Mouse (Mus musculus): ENCODE results near the gene Prkcz. TPM values are rescaled to one million over a fixed set of nuclear protein-coding genes. Genes with fewer than 3 reads are reported as not detected.

Prkcz gene
- total and polyA plus RNA-seq, 3 experiments = 0.16 to 11.8 (median 1.6) TPM

DNA sequence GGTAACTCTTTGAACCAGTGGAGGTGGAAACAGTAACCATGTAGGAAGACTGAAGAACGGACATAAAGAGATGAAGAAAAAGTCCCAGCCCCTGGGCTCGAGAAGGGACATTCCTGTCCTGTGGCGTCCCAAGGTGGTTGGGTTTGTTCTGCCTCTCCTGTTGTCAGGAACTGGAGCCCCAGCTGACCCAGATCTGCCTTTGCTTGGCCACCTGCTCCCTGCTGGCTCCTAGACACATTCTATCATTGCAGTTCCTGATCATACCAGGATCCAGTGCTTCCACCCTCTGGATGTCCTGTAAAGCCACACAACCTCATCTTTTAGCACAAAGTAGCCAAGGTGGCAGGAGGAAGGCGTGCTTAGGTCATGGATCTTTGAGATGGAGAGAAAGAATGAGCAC, 22.2 kb upstream of the Prkcz start:
- peaks cover 91% of the 10 kb centered on the region for H3K27me3 ChIP-seq (replicated peaks)
- peaks cover 5% of the 10 kb centered on the region for H3K9me3 ChIP-seq (replicated peaks; ENCODE audit: low read length)
- no peak overlapping the region for H3K4me2 ChIP-seq (ENCODE audit: insufficient read depth, low read depth, poor library complexity, severe bottlenecking)
- no peak overlapping the region for H3K9ac ChIP-seq (ENCODE audit: insufficient read depth, low read depth)
- no peaks in the 10 kb centered on the region for H3K79me2 ChIP-seq (replicated peaks; ENCODE audit: control insufficient read depth, extremely low read depth, insufficient read depth, poor library complexity, severe bottlenecking)
- dilution Hi-C loops (cut with MboI; ENCODE audit: extremely low pct_ligation_motif_present, extremely low pct_unique_long_range_greater_than_20kb, low sequenced_read_pairs) (no loop called here), in situ Hi-C loops (cut with MboI; ENCODE audit: low pct_ligation_motif_present, low pct_unique_long_range_greater_than_20kb, low sequenced_read_pairs) (no loop called here)
- no peak overlapping the region for H3K27ac ChIP-seq (ENCODE audit: insufficient read depth, low read depth)
- H3K4me3 ChIP-seq (replicated peaks in 1 of 3; ENCODE audit: low read depth in 2 of 3, low read length in 2 of 3, poor library complexity in 1 of 3) = no peak overlapping the region
- H3K36me3 ChIP-seq (replicated peaks in 1 of 2; ENCODE audit: control insufficient read depth in 1 of 2, insufficient read depth in 1 of 2, low read length in 1 of 2) = no peaks in the 10 kb centered on the region
- TF ChIP-seq CHD2 (IDR thresholded peaks at IDR 0.05; ENCODE audit: low read length) (no peak), USF2 (conservative IDR thresholded peaks at IDR 0.05; ENCODE audit: low read depth, low read length) (no peak), KAT2A (IDR thresholded peaks at IDR 0.05; ENCODE audit: insufficient replicate concordance, low read length) (no peak), POLR2AphosphoS2 (IDR thresholded peaks at IDR 0.05; ENCODE audit: low read depth, low read length) (no peak), SMC3 (IDR thresholded peaks at IDR 0.05; ENCODE audit: low read depth, low read length) (no peak), CHD1 (IDR thresholded peaks at IDR 0.05; ENCODE audit: low read depth, low read length) (no peak), ETS1 (conservative IDR thresholded peaks at IDR 0.05; ENCODE audit: low read depth, low read length) (no peak), GABPA (IDR thresholded peaks at IDR 0.05; ENCODE audit: insufficient replicate concordance, low read depth, low read length) (no peak), BHLHE40 (IDR thresholded peaks at IDR 0.05; ENCODE audit: low read depth, low read length) (no peak), POLR2A (IDR thresholded peaks at IDR 0.05; ENCODE audit: low read depth, low read length) (no peak), PAX5 (IDR thresholded peaks at IDR 0.05; ENCODE audit: low read length) (no peak), ZMIZ1 (IDR thresholded peaks at IDR 0.05; ENCODE audit: low read depth, low read length) (no peak), TBP (conservative IDR thresholded peaks at IDR 0.05; ENCODE audit: low read depth, low read length) (no peak), IRF4 (IDR thresholded peaks at IDR 0.05; ENCODE audit: low read depth, low read length) (no peak), ZKSCAN1 (IDR thresholded peaks at IDR 0.05; ENCODE audit: borderline replicate concordance, low read depth, low read length) (no peak), ZC3H11A (IDR thresholded peaks at IDR 0.05; ENCODE audit: low read depth, low read length) (no peak), USF1 (IDR thresholded peaks at IDR 0.05; ENCODE audit: low read depth, low read length) (no peak), UBTF (IDR thresholded peaks at IDR 0.05; ENCODE audit: low read depth, low read length) (no peak)
- DNase-seq (ENCODE audit: extremely low read depth) = no peak
- no peaks in the 10 kb centered on the region for H3K4me1 ChIP-seq (ENCODE audit: control insufficient read depth in 1 of 2, insufficient read depth in 2 of 2)

DNA sequence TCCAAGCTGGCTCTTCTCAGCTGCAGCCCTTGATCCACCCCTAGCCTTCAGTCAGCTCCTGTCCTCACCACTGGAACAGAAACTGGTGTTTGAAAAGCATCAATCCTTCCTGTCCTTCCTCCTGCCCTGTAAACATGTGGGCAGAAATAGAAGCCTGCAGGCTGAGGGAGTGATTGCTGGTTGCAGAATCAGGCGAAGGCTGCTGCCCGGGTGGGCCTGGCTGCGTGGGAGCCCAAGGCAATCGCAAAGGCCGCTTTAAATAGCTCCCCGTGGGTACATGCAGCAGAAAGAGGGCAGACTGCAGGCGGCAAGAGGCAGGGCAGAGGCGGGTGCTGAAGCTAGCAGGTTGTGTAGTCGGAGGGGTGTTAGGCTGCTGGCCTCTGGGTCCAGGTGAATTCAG, 21.6 kb upstream of the Prkcz start:
- H3K27me3 ChIP-seq (replicated peaks) = peaks cover 91% of the 10 kb centered on the region
- no peak overlapping the region for H3K27ac ChIP-seq (ENCODE audit: insufficient read depth, low read depth)
- TF ChIP-seq USF1 (IDR thresholded peaks at IDR 0.05; ENCODE audit: low read depth, low read length) (no peak), POLR2AphosphoS2 (IDR thresholded peaks at IDR 0.05; ENCODE audit: low read depth, low read length) (no peak), PAX5 (IDR thresholded peaks at IDR 0.05; ENCODE audit: low read length) (no peak), CHD1 (IDR thresholded peaks at IDR 0.05; ENCODE audit: low read depth, low read length) (no peak), MAZ (IDR thresholded peaks at IDR 0.05; ENCODE audit: low read depth, low read length) (no peak)
- dilution Hi-C loops (cut with MboI; ENCODE audit: extremely low pct_ligation_motif_present, extremely low pct_unique_long_range_greater_than_20kb, low sequenced_read_pairs) (no loop called here), in situ Hi-C loops (cut with MboI; ENCODE audit: low pct_ligation_motif_present, low pct_unique_long_range_greater_than_20kb, low sequenced_read_pairs) (no loop called here)
- H3K4me1 ChIP-seq (ENCODE audit: control insufficient read depth in 1 of 2, insufficient read depth in 2 of 2) = no peaks in the 10 kb centered on the region
- no peak overlapping the region for H3K4me2 ChIP-seq (ENCODE audit: insufficient read depth, low read depth, poor library complexity, severe bottlenecking)
- no peaks in the 10 kb centered on the region for H3K79me2 ChIP-seq (replicated peaks; ENCODE audit: control insufficient read depth, extremely low read depth, insufficient read depth, poor library complexity, severe bottlenecking)
- no peak for DNase-seq (ENCODE audit: extremely low read depth)
- peaks cover 5% of the 10 kb centered on the region for H3K9me3 ChIP-seq (replicated peaks; ENCODE audit: low read length)
- H3K9ac ChIP-seq (ENCODE audit: insufficient read depth, low read depth) = no peak overlapping the region
- no peaks in the 10 kb centered on the region for H3K36me3 ChIP-seq (replicated peaks in 1 of 2; ENCODE audit: control insufficient read depth in 1 of 2, insufficient read depth in 1 of 2, low read length in 1 of 2)
- H3K4me3 ChIP-seq (replicated peaks in 1 of 3; ENCODE audit: low read depth in 2 of 3, low read length in 2 of 3, poor library complexity in 1 of 3) = no peak overlapping the region
